Mouse (Mus musculus) stomach, embryonic 16.5 days (tissue): ENCODE results near the gene Meaf6. TPM values are rescaled to one million over a fixed set of nuclear protein-coding genes. Genes with fewer than 3 reads are reported as not detected.

Experiments used
- ATAC-seq: fragments of 200-750 bp; cut with Nextera tagmentation; 2 replicates; pipeline ENCODE4 v1.8.0; 2017; ENCODE audit warnings: moderate number of reproducible peaks, moderate TSS enrichment; ENCODE audit not compliant: insufficient read depth, low FRiP score
- H3K27ac ChIP-seq: fragments of 300-500 bp; sonication (generic); 2 replicates; pipeline ENCODE4 v1.5.1; 2014; ENCODE audit warnings: low read length
- H3K27me3 ChIP-seq: fragments of 300-500 bp; sonication (generic); 2 replicates; pipeline ENCODE4 v1.6.1; 2014; ENCODE audit warnings: low read length, control low read depth, mixed read lengths; ENCODE audit not compliant: control insufficient read depth, insufficient read depth
- H3K36me3 ChIP-seq: fragments of 300-500 bp; sonication (generic); 2 replicates; pipeline ENCODE4 v1.6.1; 2014; ENCODE audit warnings: low read length; ENCODE audit not compliant: control insufficient read depth, insufficient read depth
- H3K4me1 ChIP-seq: fragments of 300-500 bp; sonication (generic); 2 replicates; pipeline ENCODE4 v1.6.1; 2014; ENCODE audit warnings: low read length, control low read depth, mixed read lengths; ENCODE audit not compliant: control insufficient read depth, insufficient read depth
- H3K4me2 ChIP-seq: fragments of 300-500 bp; sonication (generic); 2 replicates; pipeline ENCODE4 v1.6.1; 2014; ENCODE audit warnings: low read depth, low read length, mixed read lengths
- H3K4me3 ChIP-seq: fragments of 300-500 bp; sonication (generic); replicated peaks from 2 replicates; pipeline ENCODE4 v1.5.1; 2014; ENCODE audit warnings: mild to moderate bottlenecking, low read length
- H3K9ac ChIP-seq: fragments of 300-500 bp; sonication (generic); 2 replicates; pipeline ENCODE4 v1.6.1; 2014; ENCODE audit warnings: low read length
- H3K9me3 ChIP-seq: fragments of 300-500 bp; sonication (generic); replicated peaks from 2 replicates; pipeline ENCODE4 v1.6.1; 2016; ENCODE audit warnings: low read length, control low read depth; ENCODE audit not compliant: control insufficient read depth
- WGBS: fragments of 180-500 bp; shearing (Covaris S2); extraction: QIAGEN DNeasy Blood & Tissue Kit; methylation state at CpG from one replicate; pipeline ENCODE4 v1.1.7; 2014; 5-methylcytosine and 5-hydroxymethylcytosine counted together
- polyA plus RNA-seq: library from polyadenylated mRNA; unstranded; fragments of >200 nt; fragmentation: Nextera tagmentation; extraction: Ambion mirVana; gene quantifications from 2 replicates; pipeline ENCODE4 v1.2.1, GENCODE M21; 2015

Meaf6 gene
- polyA plus RNA-seq, 1 experiment from 2014 or later, result 45.0 TPM

- no peak overlapping the region for H3K4me3 ChIP-seq
- H3K27me3 ChIP-seq, result peaks cover 4% of the 10 kb centered on the region; the same call in 1 of the 2 replicates
- no peak for ATAC-seq
- H3K36me3 ChIP-seq, result no peaks in the 10 kb centered on the region
- no peaks in the 10 kb centered on the region for H3K4me1 ChIP-seq
- WGBS, result 40% methylated on average over 7 of the region's 7 CpGs
- no peak overlapping the region for H3K9ac ChIP-seq
- no peak overlapping the region for H3K4me2 ChIP-seq
- H3K9me3 ChIP-seq, result 0 out of 2 replicates have a peak, but pooled peaks cover 3% of the 10 kb centered on the region
- no peak overlapping the region for H3K27ac ChIP-seq
These were observed 59.7 kb downstream of the Meaf6 start for GRCm38 (mm10) chr4:125144627-125145026.

DNA sequence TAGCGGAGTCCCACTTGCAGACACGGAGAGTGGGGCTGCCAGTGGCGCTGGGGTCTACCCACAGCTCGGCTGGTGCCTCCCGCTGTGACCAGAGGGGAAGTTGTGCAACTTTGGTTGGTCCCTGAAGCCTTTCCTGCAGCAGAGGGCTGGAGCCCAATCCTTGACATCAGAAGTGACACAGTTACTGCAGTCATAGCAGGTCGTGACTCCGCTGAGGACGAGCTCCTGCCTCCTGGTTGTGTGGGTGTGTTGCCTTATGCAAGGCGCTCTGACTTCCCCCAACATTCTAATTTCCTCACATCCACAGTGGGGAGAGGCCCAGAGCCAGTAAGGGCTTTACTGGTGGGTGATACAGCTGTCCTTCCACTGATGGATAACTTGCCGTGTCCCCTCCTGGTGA, 60.3 kb downstream of the Meaf6 start:
- no peak for ATAC-seq
- H3K9me3 ChIP-seq, result 0 out of 2 replicates have a peak, but pooled peaks cover 3% of the 10 kb centered on the region
- no peaks in the 10 kb centered on the region for H3K4me1 ChIP-seq
- 30% methylated on average over 10 of the region's 10 CpGs for WGBS
- H3K27me3 ChIP-seq, result peaks cover 4% of the 10 kb centered on the region; the same call in 1 of the 2 replicates
- no peak overlapping the region for H3K4me2 ChIP-seq
- H3K4me3 ChIP-seq, result no peak overlapping the region
- no peak overlapping the region for H3K27ac ChIP-seq
- no peak overlapping the region for H3K9ac ChIP-seq
- no peaks in the 10 kb centered on the region for H3K36me3 ChIP-seq

GRCm38 (mm10) chr4:125147970-125148369, 63.0 kb downstream of the Meaf6 start:
- no peak overlapping the region for H3K4me3 ChIP-seq
- ATAC-seq, result no peak
- H3K9me3 ChIP-seq, result 0 out of 2 replicates have a peak, but pooled peaks cover 3% of the 10 kb centered on the region
- H3K36me3 ChIP-seq, result no peaks in the 10 kb centered on the region
- H3K4me1 ChIP-seq, result no peaks in the 10 kb centered on the region
- no peak overlapping the region for H3K4me2 ChIP-seq
- no peak overlapping the region for H3K9ac ChIP-seq
- whole genome bisulfite sequencing, result 89% methylated on average over 4 of the region's 4 CpGs
- H3K27ac ChIP-seq, result no peak overlapping the region
- peaks cover 4% of the 10 kb centered on the region; the same call in 1 of the 2 replicates for H3K27me3 ChIP-seq

GRCm38 (mm10) chr4:125149460-125149859, 64.5 kb downstream of the Meaf6 start:
- Histone ChIP-seq H3K9me3 (0 out of 2 replicates have a peak, but pooled peaks cover 3% of the 10 kb centered on the region), H3K4me3 (no peak overlapping the region), H3K4me1 (no peaks in the 10 kb centered on the region), H3K9ac (no peak overlapping the region), H3K36me3 (no peaks in the 10 kb centered on the region), H3K27ac (no peak overlapping the region), H3K27me3 (peaks cover 4% of the 10 kb centered on the region; the same call in 1 of the 2 replicates), H3K4me2 (no peak overlapping the region)
- ATAC-seq, result no peak
- 31% methylated on average over 5 of the region's 5 CpGs for WGBS

GRCm38 (mm10) chr4:125152469-125152868, 67.5 kb downstream of the Meaf6 start:
- no peak for ATAC-seq
- Histone ChIP-seq H3K4me3 (no peak overlapping the region), H3K4me1 (no peaks in the 10 kb centered on the region), H3K9me3 (0 out of 2 replicates have a peak, but pooled peaks cover 3% of the 10 kb centered on the region), H3K27me3 (no peaks in the 10 kb centered on the region; the same call in 1 of the 2 replicates), H3K9ac (no peak overlapping the region), H3K27ac (no peak overlapping the region), H3K36me3 (no peaks in the 10 kb centered on the region), H3K4me2 (no peak overlapping the region)
- 88% methylated on average over 6 of the region's 6 CpGs for WGBS

DNA sequence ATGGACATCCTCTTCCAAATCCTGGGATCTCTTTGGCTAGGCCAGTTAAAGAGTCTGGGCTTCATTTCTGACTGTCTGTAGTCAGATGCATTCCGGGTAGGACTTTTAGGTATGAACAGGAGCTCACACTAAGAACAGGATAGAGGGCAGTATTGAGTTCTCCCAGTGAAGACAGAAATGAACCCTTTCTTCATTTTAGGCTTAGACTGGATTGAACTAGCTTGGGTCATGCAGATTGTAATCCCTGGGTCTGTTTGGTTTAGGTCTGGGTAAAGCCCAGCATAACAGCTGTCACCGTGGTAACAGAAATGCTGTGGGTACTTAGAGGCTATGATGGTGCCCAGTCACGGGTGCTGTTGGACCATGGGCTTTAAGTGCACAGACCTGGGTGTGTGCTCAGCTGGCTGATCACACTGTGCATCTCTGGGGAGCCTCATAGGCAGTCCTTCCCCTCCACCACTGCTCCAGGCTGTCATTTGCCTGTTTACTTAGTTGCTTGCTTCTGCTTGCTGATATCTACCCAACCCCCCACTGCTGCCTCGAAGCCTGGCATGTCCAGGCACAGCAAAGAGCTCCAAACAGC, 68.8 kb downstream of the Meaf6 start:
- Histone ChIP-seq H3K27ac (no peak overlapping the region), H3K27me3 (no peaks in the 10 kb centered on the region), H3K9me3 (no peaks in the 10 kb centered on the region), H3K9ac (no peak overlapping the region), H3K36me3 (no peaks in the 10 kb centered on the region), H3K4me1 (no peaks in the 10 kb centered on the region), H3K4me3 (no peak overlapping the region), H3K4me2 (no peak overlapping the region)
- WGBS, result 60% methylated on average over 4 of the region's 4 CpGs
- ATAC-seq, result no peak; the same call in 1 of the 2 replicates

DNA sequence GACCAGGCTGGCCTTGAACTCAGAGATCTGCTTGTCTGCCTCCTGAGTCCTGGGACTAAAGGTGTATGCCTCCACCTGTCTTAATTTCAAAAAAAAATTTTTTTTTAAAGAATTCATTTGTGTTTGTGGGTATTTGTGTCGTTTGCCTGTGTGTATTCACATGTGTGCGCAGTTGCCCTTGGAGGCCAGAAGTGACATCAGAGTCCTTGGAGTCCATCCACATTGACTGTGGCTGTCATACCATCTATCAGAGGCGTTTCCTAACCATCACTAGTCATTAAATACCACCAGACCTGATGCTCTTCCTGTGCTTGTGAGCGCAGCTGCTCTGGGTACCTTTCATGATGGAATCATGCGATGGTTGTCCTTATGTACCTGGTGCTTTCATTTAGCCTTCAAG, 70.7 kb downstream of the Meaf6 start:
- Histone ChIP-seq H3K9ac (no peak overlapping the region), H3K27ac (no peak overlapping the region), H3K4me3 (no peak overlapping the region), H3K27me3 (no peaks in the 10 kb centered on the region), H3K9me3 (no peaks in the 10 kb centered on the region), H3K4me2 (no peak overlapping the region), H3K4me1 (no peaks in the 10 kb centered on the region), H3K36me3 (no peaks in the 10 kb centered on the region)
- 86% methylated on average over 5 of the region's 5 CpGs for WGBS
- no peak for ATAC-seq

- WGBS, result 75% methylated on average over 3 of the region's 3 CpGs
- H3K4me1 ChIP-seq, result no peaks in the 10 kb centered on the region; the same call in 1 of the 2 replicates
- H3K27ac ChIP-seq, result no peak overlapping the region
- no peak overlapping the region for H3K4me2 ChIP-seq
- no peaks in the 10 kb centered on the region for H3K36me3 ChIP-seq
- ATAC-seq, result no peak
- H3K27me3 ChIP-seq, result no peaks in the 10 kb centered on the region
- H3K4me3 ChIP-seq, result no peak overlapping the region
- H3K9ac ChIP-seq, result no peak overlapping the region
- no peaks in the 10 kb centered on the region for H3K9me3 ChIP-seq
These were observed 72.4 kb downstream of the Meaf6 start for GRCm38 (mm10) chr4:125157322-125157721.

DNA sequence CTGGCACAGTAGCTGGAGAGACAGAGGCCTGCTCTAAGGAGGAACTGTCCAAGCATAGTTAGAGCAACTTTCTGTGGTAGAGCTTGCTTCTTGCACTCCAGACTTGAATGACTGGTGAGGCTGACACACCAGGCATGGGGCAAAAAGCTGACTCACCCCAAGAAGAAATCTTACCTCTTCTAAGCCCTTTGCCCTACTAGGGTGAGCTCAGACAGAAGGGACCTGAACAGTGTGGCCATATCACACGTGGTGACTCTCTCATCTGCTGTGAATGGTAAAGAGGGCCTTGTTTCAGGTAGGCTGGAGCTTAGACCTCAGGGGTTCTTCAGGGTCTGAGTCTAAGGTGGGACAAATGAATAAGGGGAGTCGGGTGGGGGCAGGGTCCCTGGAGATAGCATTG, 73.1 kb downstream of the Meaf6 start:
- Histone ChIP-seq H3K36me3 (no peaks in the 10 kb centered on the region), H3K27me3 (no peaks in the 10 kb centered on the region), H3K4me2 (no peak overlapping the region), H3K9me3 (no peaks in the 10 kb centered on the region), H3K27ac (no peak overlapping the region), H3K4me3 (no peak overlapping the region), H3K9ac (no peak overlapping the region), H3K4me1 (no peaks in the 10 kb centered on the region; the same call in 1 of the 2 replicates)
- WGBS, result 75% methylated on average over 2 of the region's 2 CpGs
- ATAC-seq, result no peak
